Mouse (Mus musculus): ENCODE measurements around the gene Adgrf5.
"Not testable (repeated sequence)": the region's sequence is repeated elsewhere in the genome, so short reads cannot be mapped to it uniquely, and the experiment has no call there.

Adgrf5 gene

DNA sequence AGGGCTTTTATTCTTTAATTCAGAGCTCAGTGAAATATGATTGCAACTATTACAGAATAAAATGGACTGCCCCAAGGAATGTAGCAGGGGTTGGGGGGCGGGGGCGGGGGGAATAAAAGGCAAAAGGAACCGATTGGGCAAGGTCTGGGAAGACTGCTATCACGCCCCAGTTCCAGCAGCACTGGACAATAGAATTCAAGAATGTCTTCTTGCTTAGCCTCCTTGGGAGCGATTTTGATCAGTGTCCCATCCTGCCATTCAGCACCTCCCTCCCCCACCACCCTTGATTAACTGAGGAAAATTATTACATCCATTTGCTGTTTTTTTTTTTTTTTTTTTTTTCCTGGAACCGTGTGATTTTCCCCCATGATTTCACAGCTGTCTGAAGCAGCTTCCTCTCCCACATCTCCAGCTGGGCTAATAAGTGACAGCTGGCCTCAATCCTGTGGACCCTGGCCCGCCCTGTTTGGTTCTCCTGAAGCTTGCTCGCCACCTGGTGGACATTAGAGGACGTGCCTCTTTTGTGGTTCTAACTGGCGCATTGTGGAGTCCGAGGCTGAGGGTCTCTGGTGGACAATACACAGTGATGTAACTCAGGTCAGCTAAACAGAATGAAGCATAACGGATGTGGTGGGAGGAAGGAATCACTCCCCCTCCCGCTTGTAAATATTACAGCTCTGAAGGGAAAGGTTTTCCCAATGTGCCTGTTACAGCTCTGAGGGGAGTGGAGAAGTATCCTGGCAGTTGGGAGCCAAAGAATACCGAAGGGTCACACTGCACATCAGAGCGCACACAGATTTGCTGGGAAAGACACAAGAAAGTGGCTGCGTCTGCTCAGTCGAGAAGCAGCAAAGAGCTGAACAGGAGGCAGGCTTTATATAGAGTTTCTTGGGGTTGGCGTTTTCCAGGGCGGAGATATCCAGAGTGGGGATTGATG, 100.3 kb downstream of the Adgrf5 start:
- peak; percentile 64 for DNase-seq (ENCODE audit: low read depth, low spot score)

DNA sequence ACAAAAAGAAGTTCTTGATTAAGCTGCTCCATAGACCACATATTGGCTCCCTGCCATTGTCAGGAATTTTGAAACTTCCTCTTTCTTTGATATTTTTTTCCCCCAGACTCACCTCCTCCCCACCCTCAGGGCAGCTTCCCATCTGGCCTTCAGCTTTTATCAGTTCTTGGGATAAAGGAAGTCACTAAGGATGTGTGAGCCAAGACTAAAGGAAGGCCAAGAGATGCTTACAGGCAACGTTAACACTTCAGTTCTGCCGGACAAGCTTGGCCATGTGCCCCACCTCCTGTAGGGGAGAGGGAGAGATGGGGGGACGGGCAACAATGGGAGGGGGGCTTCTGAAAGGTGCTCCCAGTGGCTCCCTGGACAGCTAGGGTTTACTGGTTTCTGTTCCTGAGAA, 109.8 kb downstream of the Adgrf5 start:
- no peak for DNase-seq (ENCODE audit: low read depth, low spot score)

DNA sequence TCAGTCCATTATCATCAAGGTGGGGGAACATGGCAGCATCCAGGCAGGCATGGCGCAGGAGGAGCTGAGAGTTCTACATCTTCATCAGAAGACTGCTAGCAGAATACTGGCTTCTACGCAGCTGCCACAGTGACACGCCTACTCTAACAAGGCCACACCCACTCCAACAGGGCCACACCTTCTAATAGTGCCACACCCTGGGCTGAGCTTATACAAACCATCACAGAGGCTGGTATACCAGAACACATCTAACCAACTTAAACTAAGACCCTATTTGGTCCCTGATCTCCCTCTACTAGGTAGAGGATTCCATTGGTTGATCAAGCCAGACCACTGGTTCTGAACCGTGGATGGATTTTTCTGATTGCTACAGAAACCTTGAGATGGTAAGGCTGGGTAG, 112.3 kb downstream of the Adgrf5 start:
- DNase-seq (ENCODE audit: low read depth, low spot score): no peak

DNA sequence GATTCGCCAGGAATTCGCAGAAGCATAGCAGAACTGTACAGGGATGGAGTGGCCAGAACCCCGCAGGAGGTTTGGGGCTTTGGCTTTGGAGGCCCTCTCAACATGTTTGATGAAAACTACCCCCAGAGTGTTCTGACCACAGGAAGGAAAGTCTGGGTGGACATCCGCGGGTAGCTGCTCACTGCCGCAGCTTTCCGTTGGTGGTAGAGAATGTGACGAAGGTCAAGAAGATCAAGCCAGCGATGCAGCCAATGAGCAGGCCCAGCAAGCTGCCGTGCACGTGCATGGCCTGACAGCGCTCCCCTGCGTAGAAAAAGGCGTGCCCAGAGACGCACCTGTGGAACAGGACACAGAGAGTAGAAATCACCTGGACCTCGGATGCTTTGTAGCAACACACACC, 114.5 kb downstream of the Adgrf5 start:
- no peak for DNase-seq (ENCODE audit: low read depth, low spot score)

DNA sequence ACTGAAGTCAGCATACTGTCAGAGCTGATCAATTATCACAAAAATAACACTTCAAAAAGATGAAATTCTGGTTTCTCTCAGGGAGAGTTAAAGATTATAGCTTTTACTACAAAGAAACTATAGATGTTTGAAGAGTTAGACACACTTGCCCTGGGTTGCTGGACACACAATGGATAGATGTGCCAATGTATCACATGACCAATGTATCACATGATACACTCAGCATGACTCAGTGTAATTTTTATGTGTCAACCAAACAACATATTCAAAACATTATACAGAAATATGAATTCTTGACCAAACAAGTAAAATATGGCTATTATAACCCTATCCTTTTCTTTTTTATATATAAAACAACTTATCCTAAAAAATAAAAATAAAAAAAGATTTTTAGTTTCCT, 117.4 kb downstream of the Adgrf5 start:
- DNase-seq (ENCODE audit: low read depth, low spot score): no peak

DNA sequence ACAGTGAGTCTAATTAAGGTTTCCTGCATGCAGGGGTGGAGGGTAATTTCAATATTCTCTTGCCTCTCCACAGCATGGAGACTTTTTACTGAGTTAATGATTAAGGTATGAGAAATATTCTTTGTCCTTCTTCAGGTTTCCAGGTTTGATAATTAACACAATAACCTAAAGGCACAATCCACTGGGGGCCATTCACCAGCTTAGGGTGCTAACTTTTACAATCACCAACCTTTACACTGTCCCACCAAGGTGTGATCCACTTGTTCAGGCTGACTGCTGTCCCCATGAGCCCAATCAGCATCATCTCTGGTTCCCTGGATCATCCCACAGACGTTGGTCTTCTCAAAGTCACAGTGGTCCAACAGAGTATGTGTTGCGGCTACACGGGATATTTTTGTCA, 125.7 kb downstream of the Adgrf5 start:
- no peak for DNase-seq (ENCODE audit: low read depth, low spot score)

DNA sequence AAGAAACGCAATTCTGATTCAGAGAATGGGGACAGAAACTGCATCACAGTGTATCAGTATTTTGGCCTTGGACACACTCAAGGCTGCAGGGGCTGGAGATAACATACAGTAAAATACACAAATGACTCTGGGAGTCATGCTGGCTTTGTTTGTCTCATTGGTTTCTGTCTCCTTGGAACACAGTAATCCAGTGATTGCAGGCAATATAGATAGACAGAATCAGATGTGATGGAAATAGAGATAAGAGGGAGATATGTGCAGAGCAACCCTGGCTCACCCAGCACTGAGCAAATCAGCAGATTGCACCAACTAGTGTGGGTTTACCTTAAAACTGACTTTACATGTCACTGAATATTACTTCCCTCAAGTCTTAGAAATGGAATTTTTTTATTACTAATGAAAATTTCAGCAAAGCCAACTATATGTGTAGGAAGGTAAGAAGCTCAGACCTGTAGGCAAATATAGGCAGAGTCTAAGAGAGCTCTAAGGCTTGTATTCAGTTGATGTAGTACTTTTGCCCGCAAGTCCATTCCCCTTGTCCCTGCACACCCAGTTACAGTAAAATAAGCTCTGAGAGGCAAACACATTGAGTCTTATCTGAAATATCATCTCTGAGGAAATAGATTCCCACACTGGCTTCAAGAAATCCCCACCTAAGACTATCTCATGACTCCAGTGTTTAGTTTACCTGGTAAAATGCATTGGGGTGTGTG, 128.3 kb downstream of the Adgrf5 start:
- no peak for DNase-seq (ENCODE audit: low read depth, low spot score)

DNA sequence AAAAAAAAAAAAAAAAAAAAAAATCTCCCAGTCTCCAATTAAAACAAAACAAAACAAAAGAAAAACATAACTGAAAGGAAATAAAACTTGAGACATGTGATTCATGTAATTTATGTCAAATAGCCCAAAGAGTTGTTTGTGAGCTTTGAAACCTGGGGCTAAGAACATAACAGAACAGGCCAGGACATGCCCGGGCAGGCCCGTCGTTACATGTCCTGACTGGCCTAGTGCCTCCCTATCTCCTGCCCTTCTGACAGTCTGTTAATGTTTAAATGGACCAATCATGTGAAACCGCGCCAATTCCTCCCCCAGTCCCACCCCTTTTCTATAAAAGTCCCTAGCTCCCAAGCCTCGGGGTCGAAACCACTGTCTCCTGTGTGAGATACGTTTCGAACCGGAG, 130.1 kb downstream of the Adgrf5 start:
- DNase-seq (ENCODE audit: low read depth, low spot score): not testable (repeated sequence)

DNA sequence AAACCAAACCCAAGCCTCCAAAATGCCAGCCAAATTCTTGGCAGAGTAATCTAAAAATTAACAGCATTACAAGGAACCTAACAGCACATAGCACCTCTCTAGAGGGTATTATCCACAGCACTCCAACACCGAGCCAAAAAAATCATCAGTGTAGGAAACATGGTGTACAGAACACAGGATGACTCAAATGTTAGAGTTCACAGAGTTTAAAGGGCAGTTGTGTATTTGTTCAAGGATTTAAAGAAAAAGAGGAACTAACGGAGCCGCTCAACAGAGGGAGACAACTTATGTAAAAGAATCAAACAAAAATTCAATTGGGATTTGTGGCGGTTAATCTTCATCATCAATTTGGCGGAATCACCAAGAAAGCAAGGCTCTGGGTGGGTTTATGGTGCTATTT, 135.3 kb downstream of the Adgrf5 start:
- DNase-seq (ENCODE audit: low read depth, low spot score): no peak

DNA sequence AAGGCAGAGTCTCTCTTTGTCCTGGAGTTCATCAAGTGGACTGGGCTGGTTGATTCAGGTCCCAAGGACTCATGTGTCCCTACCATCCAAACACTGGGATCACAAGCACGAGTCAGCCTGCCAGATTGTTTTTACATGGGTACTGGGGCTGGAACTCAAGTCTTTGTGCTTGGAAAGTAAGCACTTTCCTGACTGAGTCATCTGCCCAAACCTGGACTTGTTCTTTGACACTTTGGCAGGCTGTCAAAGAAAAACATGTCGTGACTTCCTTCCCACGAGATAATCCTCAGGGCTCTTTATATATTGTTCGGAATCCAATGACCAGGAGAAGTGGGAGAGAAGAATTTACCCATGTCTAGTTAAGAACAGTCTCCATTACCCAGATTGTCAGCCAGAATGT, 137.3 kb downstream of the Adgrf5 start:
- no peak for DNase-seq (ENCODE audit: low read depth, low spot score)

DNA sequence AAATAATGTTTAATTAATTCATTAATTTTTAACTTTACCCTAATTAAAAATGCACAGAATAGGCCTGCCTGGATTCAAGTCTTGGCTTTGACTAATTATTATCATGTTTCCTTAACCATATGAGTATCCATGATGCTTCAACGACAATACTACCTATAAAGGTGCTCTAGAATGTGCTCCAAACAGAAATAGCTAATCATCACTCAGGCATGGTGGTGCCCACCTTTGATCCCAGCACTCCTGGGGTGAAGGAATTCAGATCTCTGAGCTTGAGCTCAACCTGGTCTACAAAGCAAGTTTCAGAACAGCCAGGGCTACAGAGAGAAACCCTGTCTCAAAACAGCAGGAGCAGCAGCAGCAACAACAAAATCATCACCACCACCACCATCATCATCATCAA, 140.3 kb downstream of the Adgrf5 start:
- DNase-seq (ENCODE audit: low read depth, low spot score): no peak

DNA sequence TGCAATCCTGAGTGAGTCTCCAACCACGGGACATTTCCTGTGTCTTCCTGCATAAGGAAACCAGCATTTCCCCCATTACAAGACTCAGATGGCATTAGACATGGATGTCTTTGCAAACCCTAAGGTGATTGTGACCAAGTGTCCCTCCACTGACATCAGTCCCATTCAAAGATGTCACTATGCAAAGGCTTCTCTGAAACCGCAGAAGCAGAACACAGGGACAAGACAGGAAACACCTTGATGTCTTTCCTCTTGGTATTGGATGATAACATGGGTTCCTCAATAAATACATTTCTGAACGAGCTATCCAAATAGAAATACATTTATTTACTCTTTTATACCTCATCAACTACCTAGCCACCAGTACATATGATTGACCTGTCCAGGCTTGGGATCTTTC, 141.0 kb downstream of the Adgrf5 start:
- no peak for DNase-seq (ENCODE audit: low read depth, low spot score)

DNA sequence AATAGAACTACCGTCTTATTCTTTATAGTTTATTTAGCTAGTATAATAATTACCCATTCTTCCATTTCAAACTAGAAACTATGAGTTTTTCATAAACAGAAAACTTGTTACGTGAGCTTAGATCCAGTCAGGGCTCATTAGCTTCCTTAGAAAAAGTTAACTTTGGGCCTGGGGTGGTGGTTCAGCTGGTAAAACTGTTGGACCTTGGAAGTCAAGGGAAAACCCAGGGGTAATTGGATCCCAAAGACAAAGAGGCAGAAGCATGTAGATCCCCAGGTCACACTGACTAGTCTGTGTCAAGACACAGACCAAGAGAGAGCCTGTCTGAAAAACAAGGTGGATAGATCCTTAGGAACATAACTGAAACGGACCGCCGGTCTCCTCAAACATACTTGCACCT, 141.4 kb downstream of the Adgrf5 start:
- DNase-seq (ENCODE audit: low read depth, low spot score): no peak

DNA sequence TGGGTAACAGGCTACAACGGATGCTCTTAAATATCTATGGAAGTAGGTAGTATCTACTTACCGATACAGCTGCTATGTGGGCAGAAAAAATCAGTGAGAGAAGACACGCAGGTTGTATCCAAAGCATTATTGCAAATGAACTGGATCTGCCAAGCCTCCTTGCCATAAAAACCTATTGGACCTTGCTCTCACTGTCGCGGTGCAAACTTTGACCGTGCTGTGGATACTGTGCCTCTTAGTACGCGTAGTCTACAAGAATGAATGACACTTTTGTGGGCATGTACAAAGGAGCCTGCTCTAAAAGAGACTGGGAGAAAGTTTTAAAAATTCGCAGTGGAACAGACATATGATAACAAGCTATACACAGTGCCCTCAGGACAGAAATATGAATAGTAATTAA, 142.3 kb downstream of the Adgrf5 start, which contains the start of gene Mep1a:
Gene Mep1a, minus strand, starts transcription at position 221 of the 400 bp plus-strand sequence.
- no peak for DNase-seq (ENCODE audit: low read depth, low spot score)

DNA sequence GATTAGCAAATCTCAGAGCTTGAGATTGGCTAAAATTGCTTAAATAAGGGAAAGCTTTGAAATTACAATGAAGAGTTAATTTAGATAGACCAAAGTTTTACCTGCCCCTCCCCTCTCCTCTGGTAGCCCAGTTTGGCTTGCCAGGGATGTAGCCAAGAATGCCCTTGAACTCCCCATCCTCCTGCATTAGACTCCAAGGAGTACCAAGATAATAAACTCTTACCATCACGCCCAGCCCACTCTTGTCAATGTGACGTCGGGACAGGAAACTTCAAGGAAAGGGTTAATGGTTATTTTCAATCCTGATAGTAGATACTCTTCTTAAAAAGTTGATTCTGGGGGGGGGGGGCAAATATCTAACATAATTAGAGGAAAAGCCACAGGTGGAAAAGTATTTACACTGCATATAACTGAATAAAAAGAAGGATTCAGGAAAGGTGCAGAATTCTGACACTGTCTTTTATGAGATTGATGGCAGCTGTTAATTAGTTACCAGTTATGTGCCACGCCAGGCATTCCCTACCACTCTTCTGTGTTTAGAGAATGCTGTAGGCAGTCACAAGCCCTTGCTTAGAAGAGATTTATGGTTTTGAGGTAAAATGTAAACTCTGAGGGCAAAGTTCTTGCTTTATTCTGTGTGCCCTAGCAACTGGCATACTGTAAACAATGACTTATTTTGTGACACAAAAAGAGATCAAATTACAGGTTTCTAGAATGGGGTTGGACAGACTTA, 143.8 kb downstream of the Adgrf5 start:
- DNase-seq (ENCODE audit: low read depth, low spot score): no peak

DNA sequence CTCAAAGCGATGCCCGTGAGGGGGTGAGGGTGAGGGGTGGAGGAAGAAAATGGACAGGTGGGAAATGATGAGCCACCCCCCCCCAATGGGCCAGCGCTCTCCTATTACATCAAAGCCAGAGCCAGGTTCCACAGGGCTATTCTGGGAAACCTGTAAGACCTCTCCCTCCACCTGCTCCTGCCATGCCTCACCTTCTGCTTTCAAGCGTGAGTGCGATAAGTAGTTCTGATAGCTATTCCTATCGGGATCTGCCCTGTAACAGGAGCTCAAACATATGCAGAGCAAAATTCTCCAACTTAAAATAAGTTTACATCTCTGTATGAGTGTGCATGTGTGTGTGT, 144.3 kb downstream of the Adgrf5 start:
- DNase-seq (ENCODE audit: low read depth, low spot score): no peak

All from brain, embryonic 18.5 days (tissue).